10 mouse cellular contexts compared by ENCODE assay signal in genomic region chr5:92970480-92970879, GRCm38 (mm10).
A peak's percentile ranks its signal among the peaks of the same experiment; 100 is the strongest.
DNase-seq lines count a peak whose midpoint lies in the region; ATAC-seq and TF ChIP-seq lines count a peak whose summit lies in the region.
"Had no signal": no experiment of that assay in that cellular context is flagged by ENCODE, and none has a peak within 500 bp of the region (broad histone marks: within the 10 kb centered on the region; RNA-seq: fewer than 3 reads in every experiment).

No protein-coding gene starts in this region.

- H3K4me3 ChIP-seq in gastrocnemius, adult 2 months: no peak overlapping the region
- no peak overlapping the region for H3K4me3 ChIP-seq in midbrain, embryonic 11.5 days (ENCODE audit: low read depth, low read length)
- no peak overlapping the region for H3K4me3 ChIP-seq in midbrain, embryonic 13.5 days (replicated peaks)
- H3K4me3 ChIP-seq: intestine, embryonic 15.5 days had no signal

- H3K9ac ChIP-seq in midbrain, embryonic 11.5 days (ENCODE audit: low read length): no peak overlapping the region
- no peak overlapping the region for H3K9ac ChIP-seq in midbrain, embryonic 13.5 days (replicated peaks)
- H3K9ac ChIP-seq: intestine, embryonic 15.5 days had no signal

- no peak overlapping the region for H3K27ac ChIP-seq in gastrocnemius, adult 2 months
- no peak overlapping the region for H3K27ac ChIP-seq in midbrain, embryonic 11.5 days (ENCODE audit: low read depth, low read length)
- no peak overlapping the region for H3K27ac ChIP-seq in midbrain, embryonic 13.5 days
- H3K27ac ChIP-seq: intestine, embryonic 15.5 days had no signal

- no peaks in the 10 kb centered on the region for H3K4me1 ChIP-seq in midbrain, embryonic 11.5 days (ENCODE audit: control insufficient read depth, insufficient read depth, low read length)
- no peaks in the 10 kb centered on the region for H3K4me1 ChIP-seq in midbrain, embryonic 13.5 days (replicated peaks)
- H3K4me1 ChIP-seq: intestine, embryonic 15.5 days; megakaryocyte, embryonic 14.5 days had no signal

- TF ChIP-seq CTCF in gastrocnemius, adult 2 months (IDR thresholded peaks at IDR 0.05): peak; percentile 48

- DNase-seq in gastrocnemius, adult 2 months: no peak
- DNase-seq in gastrocnemius, postnatal 36 days: no peak
- DNase-seq in midbrain, embryonic 11.5 days (ENCODE audit: low spot score, missing footprints): peak; percentile 89
- DNase-seq in brain, adult 2 months (ENCODE audit: low read depth, low spot score): peak; percentile 58
- no peak for DNase-seq in cerebellum, adult 11-12 months
- no peak for DNase-seq in adrenal gland, adult 2 months

- H3K27me3 ChIP-seq in midbrain, embryonic 11.5 days (ENCODE audit: control insufficient read depth, insufficient read depth, low read length): no peaks in the 10 kb centered on the region
- no peaks in the 10 kb centered on the region for H3K27me3 ChIP-seq in midbrain, embryonic 13.5 days
- H3K27me3 ChIP-seq: intestine, embryonic 15.5 days had no signal

- ATAC-seq in midbrain, embryonic 11.5 days (ENCODE audit: low FRiP score): no peak
- ATAC-seq in midbrain, embryonic 13.5 days: no peak
- ATAC-seq in megakaryocyte progenitor cell, adult 5-6 weeks (replicated peaks; ENCODE audit: poor library complexity): peak; percentile 54
- ATAC-seq: intestine, embryonic 15.5 days had no signal

- H3K4me2 ChIP-seq in midbrain, embryonic 11.5 days: no peak overlapping the region
- H3K4me2 ChIP-seq in midbrain, embryonic 13.5 days (replicated peaks): no peak overlapping the region
- H3K4me2 ChIP-seq: intestine, embryonic 15.5 days had no signal

- 36% methylated on average over 7 of the region's 7 CpGs for WGBS in midbrain, embryonic 11.5 days
- 33% methylated on average over 7 of the region's 7 CpGs for WGBS in midbrain, embryonic 13.5 days

- intact Hi-C loops in gastrocnemius, adult 2 months (cut with DNase I): no loop called here
- intact Hi-C loops in gastrocnemius, postnatal 36 days (cut with DNase I): no loop called here

- H3K9me3 ChIP-seq in midbrain, embryonic 11.5 days (ENCODE audit: control insufficient read depth, low read length): no peaks in the 10 kb centered on the region
- H3K9me3 ChIP-seq in midbrain, embryonic 13.5 days: no peaks in the 10 kb centered on the region
- H3K9me3 ChIP-seq: intestine, embryonic 15.5 days had no signal

- peaks cover 4% of the 10 kb centered on the region; the same call in 1 of the 2 replicates for H3K36me3 ChIP-seq in midbrain, embryonic 11.5 days (ENCODE audit: control insufficient read depth, insufficient read depth, low read length)
- peaks cover 10% of the 10 kb centered on the region; the same call in 1 of the 2 replicates for H3K36me3 ChIP-seq in midbrain, embryonic 13.5 days
- H3K36me3 ChIP-seq: intestine, embryonic 15.5 days had no signal

Comparison
In these comparisons a context has a peak if more than half of its experiments do, and no peak if none do; other contexts are left out.
1. DNase-seq: peak in midbrain, embryonic 11.5 days (single experiment) and brain, adult 2 months (single experiment); none in gastrocnemius, adult 2 months (single experiment), gastrocnemius, postnatal 36 days (0 of 2), cerebellum, adult 11-12 months (single experiment) and adrenal gland, adult 2 months (single experiment).